Mouse (Mus musculus) kidney, adult 18-20 months (tissue): Measurements from ENCODE around the gene Usp47.
A peak's percentile ranks its signal among the peaks of the same experiment; 100 is the strongest.

Experiments used
- DNase-seq: peaks from one replicate; pipeline ENCODE4 v3.0.0; 2021

The Usp47 gene

GRCm38 (mm10) chr7:112023150-112023600, at the start of gene Usp47:
Gene Usp47 (plus strand): TSS chr7:112023504.
- peak; percentile 88 for DNase-seq

- no peak for DNase-seq
These were observed 46.9 kb upstream of the Usp47 start for GRCm38 (mm10) chr7:111976401-111976800.

GRCm38 (mm10) chr7:111977871-111978270, 45.4 kb upstream of the Usp47 start:
- no peak for DNase-seq

GRCm38 (mm10) chr7:111982296-111982695, 41.0 kb upstream of the Usp47 start:
- no peak for DNase-seq

- DNase-seq, result no peak
These were observed 38.8 kb upstream of the Usp47 start for GRCm38 (mm10) chr7:111984530-111984929.

GRCm38 (mm10) chr7:111985266-111985665, 38.0 kb upstream of the Usp47 start:
- DNase-seq, result no peak

- no peak for DNase-seq
These were observed 36.4 kb upstream of the Usp47 start for GRCm38 (mm10) chr7:111986906-111987305.

GRCm38 (mm10) chr7:111997441-111997840, 25.9 kb upstream of the Usp47 start:
- no peak for DNase-seq

- DNase-seq, result no peak
These were observed 24.8 kb upstream of the Usp47 start for GRCm38 (mm10) chr7:111998446-111999004.

- no peak for DNase-seq
These were observed 23.9 kb upstream of the Usp47 start for GRCm38 (mm10) chr7:111999376-111999775.

GRCm38 (mm10) chr7:112000166-112000565, 23.1 kb upstream of the Usp47 start:
- DNase-seq, result no peak

- DNase-seq, result no peak
These were observed 12.8 kb upstream of the Usp47 start for GRCm38 (mm10) chr7:112010511-112010910.

- no peak for DNase-seq
These were observed 12.3 kb upstream of the Usp47 start for GRCm38 (mm10) chr7:112010976-112011375.

GRCm38 (mm10) chr7:112012102-112012501, 11.2 kb upstream of the Usp47 start:
- no peak for DNase-seq

GRCm38 (mm10) chr7:112012621-112013177, 10.6 kb upstream of the Usp47 start:
- no peak for DNase-seq

GRCm38 (mm10) chr7:112014148-112014547, 9.2 kb upstream of the Usp47 start:
- DNase-seq, result no peak

- no peak for DNase-seq
These were observed 676 bp upstream of the Usp47 start for GRCm38 (mm10) chr7:112022506-112023149.

GRCm38 (mm10) chr7:112023601-112024445, 519 bp downstream of the Usp47 start:
- no peak for DNase-seq

GRCm38 (mm10) chr7:112024446-112024730, 1.1 kb downstream of the Usp47 start:
- DNase-seq, result no peak

GRCm38 (mm10) chr7:112024856-112025255, 1.6 kb downstream of the Usp47 start:
- peak; percentile 11 for DNase-seq

- no peak for DNase-seq
These were observed 7.3 kb downstream of the Usp47 start for GRCm38 (mm10) chr7:112030594-112030993.

GRCm38 (mm10) chr7:112035804-112036203, 12.5 kb downstream of the Usp47 start:
- DNase-seq, result no peak

- no peak for DNase-seq
These were observed 13.3 kb downstream of the Usp47 start for GRCm38 (mm10) chr7:112036636-112037035.

GRCm38 (mm10) chr7:112040271-112040670, 17.0 kb downstream of the Usp47 start:
- DNase-seq, result no peak
